Mouse (Mus musculus): Measurements from ENCODE around the gene Dock1. TPM values are rescaled to one million over a fixed set of nuclear protein-coding genes. Genes with fewer than 3 reads are reported as not detected.

The Dock1 gene
- polyA plus RNA-seq, 1 experiment: 2.1 TPM

DNA sequence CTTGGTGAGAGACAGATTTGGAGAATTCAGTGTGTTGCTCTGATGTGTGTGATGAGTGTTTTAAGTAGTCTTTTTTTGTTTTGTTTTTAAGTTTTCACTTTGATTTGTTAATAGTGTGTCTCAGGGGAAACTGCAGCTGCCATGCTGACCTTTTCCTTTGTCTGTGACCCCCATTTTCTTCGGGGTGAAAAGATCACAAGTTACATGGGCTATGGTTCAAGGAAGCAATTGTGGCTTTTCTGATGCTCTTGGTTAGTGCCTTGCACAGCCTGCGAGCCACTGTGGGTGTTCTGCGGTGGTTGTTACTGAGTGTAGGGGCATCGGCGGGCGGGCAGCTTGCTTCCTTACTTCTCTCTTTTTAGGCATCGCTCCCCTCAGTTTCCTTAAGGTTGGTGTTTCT is 54.4 kb downstream of the Dock1 start:
- TF ChIP-seq POLR2A (IDR thresholded peaks at IDR 0.05; ENCODE audit: low read depth, low read length) (no peak), CTCF (IDR thresholded peaks at IDR 0.05; ENCODE audit: extremely low read depth, insufficient read depth, insufficient read length, insufficient replicate concordance) (no peak)
- H3K4me1 ChIP-seq (ENCODE audit: control insufficient read depth, insufficient read depth, insufficient read length): no peaks in the 10 kb centered on the region
- no peak overlapping the region for H3K4me3 ChIP-seq (ENCODE audit: extremely low read depth, insufficient read depth, insufficient read length)
- H3K27me3 ChIP-seq (ENCODE audit: control insufficient read depth, insufficient read depth, low read length): no peaks in the 10 kb centered on the region
- H3K27ac ChIP-seq (ENCODE audit: insufficient read depth, low read length): no peak overlapping the region
- DNase-seq (ENCODE audit: low read depth in 1 of 2, low spot score in 2 of 2): no peak
- 57% methylated on average over 7 of the region's 7 CpGs for WGBS
- no peaks in the 10 kb centered on the region for H3K36me3 ChIP-seq (ENCODE audit: control insufficient read depth, insufficient read depth, low read length)

DNA sequence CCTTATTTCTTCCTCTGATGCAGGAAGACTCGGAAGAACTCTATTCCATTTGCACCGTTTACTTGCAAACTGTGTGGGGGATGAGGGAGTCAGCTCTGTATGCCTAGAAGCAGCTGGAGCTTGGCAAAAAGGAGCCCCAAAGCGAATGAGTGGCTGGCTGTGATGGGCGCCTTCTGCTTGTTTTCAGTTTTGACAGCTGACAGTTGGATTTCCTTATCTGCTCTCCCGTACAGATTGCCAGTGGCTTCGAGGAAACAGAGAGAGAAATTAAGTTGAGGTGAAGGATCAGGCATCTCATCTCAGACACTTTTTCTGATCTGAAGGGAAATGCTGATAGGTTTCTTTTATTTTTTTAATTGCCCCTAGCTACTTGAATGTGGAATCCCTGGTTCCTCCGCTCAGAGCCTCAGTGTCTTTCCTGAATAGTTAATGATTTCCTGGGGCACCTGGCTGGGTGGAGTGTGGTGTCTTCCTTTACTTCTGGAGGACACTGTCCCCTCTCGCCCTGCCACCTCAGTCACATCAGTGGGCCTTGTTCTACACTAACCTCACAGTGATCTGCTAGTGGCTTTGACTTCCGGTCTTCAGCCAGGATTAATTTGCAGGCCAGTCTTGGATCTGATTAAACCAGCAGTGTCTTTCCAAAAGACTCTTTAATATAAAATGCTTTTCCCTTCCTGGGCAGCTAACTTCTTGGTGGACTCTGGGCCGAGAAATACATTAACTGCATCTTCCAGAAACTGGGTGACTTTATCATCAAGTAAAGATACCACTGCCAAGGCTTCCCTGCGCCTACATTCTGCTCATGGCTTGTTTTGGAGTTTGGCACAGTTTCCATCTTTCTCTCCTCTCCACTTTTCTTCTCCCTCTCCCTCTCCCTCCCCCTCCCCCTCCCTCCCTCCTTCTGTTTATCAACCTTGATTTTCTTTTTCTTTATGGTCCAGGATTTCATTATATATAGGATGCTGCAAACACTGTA is 55.4 kb downstream of the Dock1 start:
- H3K27ac ChIP-seq (ENCODE audit: insufficient read depth, low read length): no peak overlapping the region
- no peaks in the 10 kb centered on the region for H3K36me3 ChIP-seq (ENCODE audit: control insufficient read depth, insufficient read depth, low read length)
- no peaks in the 10 kb centered on the region for H3K27me3 ChIP-seq (ENCODE audit: control insufficient read depth, insufficient read depth, low read length)
- no peak for DNase-seq (ENCODE audit: low read depth in 1 of 2, low spot score in 2 of 2)
- no peak for TF ChIP-seq POLR2A (IDR thresholded peaks at IDR 0.05; ENCODE audit: low read depth, low read length)
- no peak for TF ChIP-seq CTCF (IDR thresholded peaks at IDR 0.05; ENCODE audit: extremely low read depth, insufficient read depth, insufficient read length, insufficient replicate concordance)
- no peak overlapping the region for H3K4me3 ChIP-seq (ENCODE audit: extremely low read depth, insufficient read depth, insufficient read length)
- 82% methylated on average over 11 of the region's 11 CpGs for WGBS
- no peaks in the 10 kb centered on the region for H3K4me1 ChIP-seq (ENCODE audit: control insufficient read depth, insufficient read depth, insufficient read length)

DNA sequence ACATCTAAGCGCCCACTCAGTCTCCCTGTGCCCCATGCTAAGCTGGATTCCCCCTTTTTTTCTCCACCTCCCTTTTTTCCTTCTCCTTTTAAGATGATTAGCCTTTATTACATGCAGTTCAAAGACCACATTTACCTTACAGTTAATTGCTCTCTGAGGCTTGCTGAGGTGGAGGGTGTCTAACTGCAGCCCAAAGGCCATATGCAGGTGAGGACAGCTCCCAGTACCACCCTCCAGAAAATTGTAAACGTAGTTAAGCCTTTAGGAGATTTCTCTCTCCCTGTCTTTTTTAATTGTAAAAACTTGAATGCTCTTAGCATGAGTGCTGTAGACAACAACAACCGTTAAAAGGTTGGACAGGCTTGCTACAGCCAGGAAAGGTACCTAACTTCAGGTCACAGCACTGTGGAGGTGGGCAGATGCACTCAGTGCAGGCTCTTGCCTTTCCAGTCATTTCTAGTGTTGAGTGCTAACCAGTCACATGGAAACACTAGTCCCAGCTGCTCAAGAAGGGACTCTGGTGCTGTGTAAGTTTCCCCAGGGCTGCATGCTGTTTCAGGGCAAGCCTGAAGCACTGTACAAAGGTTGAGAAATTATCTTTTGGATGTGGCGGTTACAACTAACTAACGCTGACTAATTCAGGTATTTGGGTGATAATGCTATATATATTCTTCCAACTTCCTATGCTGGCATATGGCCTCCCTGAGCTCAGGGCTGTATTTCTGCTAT is 56.2 kb downstream of the Dock1 start:
- 90% methylated on average over 5 of the region's 5 CpGs for WGBS
- DNase-seq (ENCODE audit: low read depth in 1 of 2, low spot score in 2 of 2): no peak

GRCm38 (mm10) chr7:134729348-134729747 is 58.9 kb downstream of the Dock1 start:
- Histone ChIP-seq H3K4me1 (ENCODE audit: control insufficient read depth, insufficient read depth, insufficient read length) (no peaks in the 10 kb centered on the region), H3K4me3 (ENCODE audit: extremely low read depth, insufficient read depth, insufficient read length) (no peak overlapping the region), H3K27me3 (ENCODE audit: control insufficient read depth, insufficient read depth, low read length) (no peaks in the 10 kb centered on the region), H3K27ac (ENCODE audit: insufficient read depth, low read length) (no peak overlapping the region), H3K36me3 (ENCODE audit: control insufficient read depth, insufficient read depth, low read length) (no peaks in the 10 kb centered on the region)
- TF ChIP-seq POLR2A (IDR thresholded peaks at IDR 0.05; ENCODE audit: low read depth, low read length): no peak
- TF ChIP-seq CTCF (IDR thresholded peaks at IDR 0.05; ENCODE audit: extremely low read depth, insufficient read depth, insufficient read length, insufficient replicate concordance): no peak
- no peak for DNase-seq (ENCODE audit: low read depth in 1 of 2, low spot score in 2 of 2)

More for the DNA sequence above, 56.2 kb downstream of the Dock1 start:
- TF ChIP-seq POLR2A (IDR thresholded peaks at IDR 0.05; ENCODE audit: low read depth, low read length) (no peak), CTCF (IDR thresholded peaks at IDR 0.05; ENCODE audit: extremely low read depth, insufficient read depth, insufficient read length, insufficient replicate concordance) (no peak)
- Histone ChIP-seq H3K4me3 (ENCODE audit: extremely low read depth, insufficient read depth, insufficient read length) (no peak overlapping the region), H3K4me1 (ENCODE audit: control insufficient read depth, insufficient read depth, insufficient read length) (no peaks in the 10 kb centered on the region), H3K27me3 (ENCODE audit: control insufficient read depth, insufficient read depth, low read length) (no peaks in the 10 kb centered on the region), H3K27ac (ENCODE audit: insufficient read depth, low read length) (no peak overlapping the region), H3K36me3 (ENCODE audit: control insufficient read depth, insufficient read depth, low read length) (no peaks in the 10 kb centered on the region)

DNA sequence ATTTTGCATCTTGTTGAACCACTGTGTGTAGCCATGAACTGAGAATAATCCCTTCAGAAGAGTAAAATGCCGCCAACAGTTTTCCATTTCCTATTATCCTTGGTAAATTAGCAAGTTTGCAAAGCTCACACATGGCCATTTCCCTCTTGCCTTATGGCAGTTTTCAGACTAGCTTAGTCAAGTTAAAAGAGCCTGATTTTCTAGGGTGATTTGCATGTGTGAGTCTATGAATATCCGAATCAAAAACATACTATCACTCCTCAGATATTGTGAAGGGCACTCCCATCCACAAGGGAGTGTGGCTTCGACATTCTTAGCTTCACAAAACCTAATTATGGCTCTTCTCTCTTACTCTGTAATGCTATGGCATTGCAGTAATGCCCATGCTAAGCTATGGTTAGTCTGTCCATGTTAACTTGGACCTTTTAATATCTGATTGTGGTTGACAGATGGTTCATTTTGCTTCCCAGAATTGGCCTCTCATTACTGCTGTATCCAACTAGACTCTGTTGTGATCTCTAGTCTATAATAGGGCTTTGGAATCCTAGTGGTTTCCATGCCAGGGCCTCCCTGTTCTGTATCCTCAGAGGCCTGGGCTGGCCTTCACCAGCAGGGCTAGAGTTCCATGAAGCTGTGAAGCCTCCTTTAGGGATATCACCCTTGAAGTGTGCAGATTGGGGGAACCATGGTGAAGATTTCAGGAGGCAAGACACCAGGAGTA is 60.1 kb downstream of the Dock1 start:
- H3K27me3 ChIP-seq (ENCODE audit: control insufficient read depth, insufficient read depth, low read length): no peaks in the 10 kb centered on the region
- no peaks in the 10 kb centered on the region for H3K36me3 ChIP-seq (ENCODE audit: control insufficient read depth, insufficient read depth, low read length)
- DNase-seq (ENCODE audit: low read depth in 1 of 2, low spot score in 2 of 2): no peak

DNA sequence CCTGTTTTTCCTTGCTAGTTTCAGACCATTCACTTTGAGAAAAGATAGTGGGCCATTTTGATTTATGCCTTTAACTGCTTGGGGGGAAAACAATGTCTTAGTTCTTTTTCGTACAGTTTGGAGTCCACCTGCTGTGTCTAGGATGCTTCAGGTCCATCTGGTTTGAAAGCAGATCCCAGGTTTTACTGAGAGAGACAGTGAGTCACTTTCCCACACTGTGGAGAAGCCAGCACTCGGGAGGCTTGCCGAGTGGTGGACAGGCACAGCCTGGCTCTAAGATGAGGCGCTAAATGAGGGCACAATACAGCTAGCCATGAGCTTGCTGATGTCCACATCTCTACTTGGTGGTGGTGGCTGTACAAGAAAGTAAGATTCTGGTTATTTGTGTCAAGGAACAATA is 76.6 kb downstream of the Dock1 start:
- Histone ChIP-seq H3K4me1 (ENCODE audit: control insufficient read depth, insufficient read depth, insufficient read length) (no peaks in the 10 kb centered on the region), H3K27ac (ENCODE audit: insufficient read depth, low read length) (no peak overlapping the region), H3K27me3 (ENCODE audit: control insufficient read depth, insufficient read depth, low read length) (no peaks in the 10 kb centered on the region), H3K36me3 (ENCODE audit: control insufficient read depth, insufficient read depth, low read length) (no peaks in the 10 kb centered on the region), H3K4me3 (ENCODE audit: extremely low read depth, insufficient read depth, insufficient read length) (no peak overlapping the region)
- no peak for DNase-seq (ENCODE audit: low read depth in 1 of 2, low spot score in 2 of 2)
- WGBS: 94% methylated on average over 4 of the region's 4 CpGs
- no peak for TF ChIP-seq CTCF (IDR thresholded peaks at IDR 0.05; ENCODE audit: extremely low read depth, insufficient read depth, insufficient read length, insufficient replicate concordance)
- no peak for TF ChIP-seq POLR2A (IDR thresholded peaks at IDR 0.05; ENCODE audit: low read depth, low read length)

More for the DNA sequence above, 60.1 kb downstream of the Dock1 start:
- Histone ChIP-seq H3K4me3 (ENCODE audit: extremely low read depth, insufficient read depth, insufficient read length) (no peak overlapping the region), H3K4me1 (ENCODE audit: control insufficient read depth, insufficient read depth, insufficient read length) (no peaks in the 10 kb centered on the region), H3K27ac (ENCODE audit: insufficient read depth, low read length) (no peak overlapping the region)
- TF ChIP-seq POLR2A (IDR thresholded peaks at IDR 0.05; ENCODE audit: low read depth, low read length) (no peak), CTCF (IDR thresholded peaks at IDR 0.05; ENCODE audit: extremely low read depth, insufficient read depth, insufficient read length, insufficient replicate concordance) (no peak)
- 86% methylated on average over 3 of the region's 3 CpGs for WGBS

All from spleen, adult 2 months (tissue).